ENCODE assay signal across 11 mouse cellular contexts in the genomic region with DNA sequence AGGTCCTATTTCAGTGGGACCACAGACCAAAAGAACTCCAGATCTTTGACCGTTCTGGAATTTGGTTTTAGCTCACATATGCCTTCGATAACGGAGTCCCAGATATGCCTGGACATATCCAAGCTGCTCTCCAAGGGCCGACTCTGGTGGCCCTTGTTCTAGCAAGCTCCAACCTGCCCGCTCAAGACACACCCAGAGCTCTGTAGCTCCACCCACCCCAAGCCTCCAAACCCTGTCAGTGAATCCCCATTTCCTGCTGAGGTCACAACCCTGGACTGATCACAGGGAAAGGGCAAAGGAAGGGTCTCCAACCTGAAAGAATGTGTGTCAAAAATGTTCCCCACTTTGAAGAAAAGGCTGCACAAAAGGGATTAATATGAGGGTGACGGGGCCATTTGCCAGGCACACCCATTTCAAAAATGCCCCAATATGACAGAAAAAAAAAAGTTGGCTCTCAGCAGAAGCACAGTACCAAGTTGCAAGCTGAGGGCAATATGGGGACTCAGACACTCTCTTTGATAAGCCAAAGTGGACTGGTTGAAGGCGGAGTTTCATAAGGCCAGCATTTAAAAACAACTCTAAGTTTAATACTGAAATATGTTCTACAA. TPM values are rescaled to one million over a fixed set of nuclear protein-coding genes. Genes with fewer than 3 reads are reported as not detected.
DNase-seq lines count a peak whose midpoint lies in the region; ATAC-seq lines count a peak whose summit lies in the region.
"Had no signal": no experiment of that assay in that cellular context is flagged by ENCODE, and none has a peak within 500 bp of the region (broad histone marks: within the 10 kb centered on the region; RNA-seq: fewer than 3 reads in every experiment).

No protein-coding gene starts in this region.

- H3K9me3 ChIP-seq in heart, embryonic 12.5 days (replicated peaks): no peaks in the 10 kb centered on the region
- H3K9me3 ChIP-seq in liver, embryonic 15.5 days (replicated peaks): no peaks in the 10 kb centered on the region
- no peaks in the 10 kb centered on the region for H3K9me3 ChIP-seq in hindbrain, embryonic 13.5 days
- H3K9me3 ChIP-seq: limb, embryonic 15.5 days had no signal

- peaks cover 75% of the 10 kb centered on the region for H3K4me1 ChIP-seq in heart, embryonic 12.5 days (replicated peaks)
- peaks cover 97% of the 10 kb centered on the region for H3K4me1 ChIP-seq in liver, embryonic 15.5 days (replicated peaks)
- H3K4me1 ChIP-seq in hindbrain, embryonic 13.5 days (replicated peaks): peaks cover 45% of the 10 kb centered on the region

- 67% methylated on average over 7 of the region's 7 CpGs for WGBS in heart, embryonic 12.5 days
- WGBS in liver, embryonic 15.5 days (ENCODE audit: insufficient replicate concordance): 25% methylated on average over 7 of the region's 7 CpGs
- WGBS in hindbrain, embryonic 13.5 days: 83% methylated on average over 7 of the region's 7 CpGs

- no peak for DNase-seq in heart, adult 9 months (ENCODE audit: low spot score in 2 of 2)
- DNase-seq in A20 (ENCODE audit: low read depth, low spot score): peak; percentile 37
- DNase-seq in c-Kit-negative CD71-positive TER-119-positive erythroid progenitor cells, embryonic 14.5 days (ENCODE audit: low read depth, low spot score): peak; percentile 76
- no peak for DNase-seq in layer of hippocampus, postnatal 36 days
- no peak for DNase-seq in natural killer cell, adult 2 months (ENCODE audit: low spot score in 2 of 2)
- DNase-seq: kidney, adult 2 months; right cerebral cortex, postnatal 4 days had no signal

- no peaks in the 10 kb centered on the region for H3K27me3 ChIP-seq in heart, embryonic 12.5 days (replicated peaks)
- no peaks in the 10 kb centered on the region for H3K27me3 ChIP-seq in liver, embryonic 15.5 days
- peaks cover 4% of the 10 kb centered on the region; the same call in 1 of the 2 replicates for H3K27me3 ChIP-seq in hindbrain, embryonic 13.5 days
- H3K27me3 ChIP-seq: limb, embryonic 15.5 days had no signal

- H3K4me2 ChIP-seq in heart, embryonic 12.5 days: peak overlapping the region; percentile 17
- H3K4me2 ChIP-seq in liver, embryonic 15.5 days: peak overlapping the region; percentile 76
- no peak overlapping the region for H3K4me2 ChIP-seq in hindbrain, embryonic 13.5 days
- H3K4me2 ChIP-seq: limb, embryonic 15.5 days had no signal

- no peak overlapping the region for H3K9ac ChIP-seq in heart, embryonic 12.5 days
- peak overlapping the region; percentile 71 for H3K9ac ChIP-seq in liver, embryonic 15.5 days
- no peak overlapping the region for H3K9ac ChIP-seq in hindbrain, embryonic 13.5 days
- H3K9ac ChIP-seq: limb, embryonic 15.5 days had no signal

- ATAC-seq in heart, embryonic 12.5 days (ENCODE audit: insufficient number of reproducible peaks, low FRiP score): peak; percentile 73; the same call in 1 of the 2 replicates
- peak; percentile 52 for ATAC-seq in liver, embryonic 15.5 days (ENCODE audit: insufficient read depth)
- no peak for ATAC-seq in hindbrain, embryonic 13.5 days (ENCODE audit: low FRiP score)

- H3K27ac ChIP-seq in heart, embryonic 12.5 days (ENCODE audit: poor library complexity, severe bottlenecking): 0 out of 2 replicates have a peak overlapping the region, but pooled peaks have one; percentile 13
- peak overlapping the region; percentile 99 for H3K27ac ChIP-seq in liver, embryonic 15.5 days (replicated peaks)
- no peak overlapping the region for H3K27ac ChIP-seq in hindbrain, embryonic 13.5 days

- no peak overlapping the region for H3K4me3 ChIP-seq in heart, embryonic 12.5 days
- H3K4me3 ChIP-seq in liver, embryonic 15.5 days (replicated peaks): peak overlapping the region; percentile 48
- H3K4me3 ChIP-seq in hindbrain, embryonic 13.5 days: no peak overlapping the region
- H3K4me3 ChIP-seq: limb, embryonic 15.5 days had no signal

- H3K36me3 ChIP-seq in heart, embryonic 12.5 days: no peaks in the 10 kb centered on the region
- H3K36me3 ChIP-seq in liver, embryonic 15.5 days (replicated peaks): no peaks in the 10 kb centered on the region
- no peaks in the 10 kb centered on the region for H3K36me3 ChIP-seq in hindbrain, embryonic 13.5 days
- H3K36me3 ChIP-seq: limb, embryonic 15.5 days had no signal

RNA-seq across cellular contexts. Expression of a gene that starts 15.4 kb away (rescaled TPM):
- polyA plus RNA-seq in heart, embryonic 12.5 days (2016; fragmentation: Nextera tagmentation; extraction: Ambion mirVana): 8.7 and 10.6 TPM in 2 replicates
- 7.7 and 8.7 TPM in 2 replicates for polyA plus RNA-seq in liver, embryonic 15.5 days (2015; fragmentation: Nextera tagmentation; extraction: Ambion mirVana)
- 10 to 100 TPM; 21.0 to 24.1 TPM for total RNA-seq in layer of hippocampus, postnatal 36 days (2021)
- polyA plus RNA-seq in hindbrain, embryonic 13.5 days (2015; fragmentation: Nextera tagmentation; extraction: Ambion mirVana): 4.5 and 5.1 TPM in 2 replicates

RNA-seq across cellular contexts. Expression of a gene that starts 55.0 kb away (rescaled TPM):
- 0.40 and 0.68 TPM in 2 replicates for polyA plus RNA-seq in heart, embryonic 12.5 days (2016; fragmentation: Nextera tagmentation; extraction: Ambion mirVana)
- 0.16 and 0.24 TPM in 2 replicates for polyA plus RNA-seq in liver, embryonic 15.5 days (2015; fragmentation: Nextera tagmentation; extraction: Ambion mirVana)
- total RNA-seq in layer of hippocampus, postnatal 36 days (2021): 1 to 10 TPM; 2.3 to 2.8 TPM
- polyA plus RNA-seq in hindbrain, embryonic 13.5 days (2015; fragmentation: Nextera tagmentation; extraction: Ambion mirVana): 3.5 and 3.8 TPM in 2 replicates
- polyA plus RNA-seq: kidney, adult 2 months had no signal

Comparison
In these comparisons a context has a peak if more than half of its experiments do, and no peak if none do; other contexts are left out.
1. DNase-seq: peak in A20 (single experiment) and c-Kit-negative CD71-positive TER-119-positive erythroid progenitor cells, embryonic 14.5 days (single experiment); none in heart, adult 9 months (0 of 2), layer of hippocampus, postnatal 36 days (0 of 2) and natural killer cell, adult 2 months (0 of 2).